Mouse (Mus musculus) embryo, embryonic 11 days (tissue): ENCODE measurements around the gene Tmem145.
"Not testable (repeated sequence)": the region's sequence is repeated elsewhere in the genome, so short reads cannot be mapped to it uniquely, and the experiment has no call there.

Experiments used
- DNase-seq: peaks from one replicate; pipeline ENCODE4 v3.0.0-alpha.2; 2015

Gene Tmem145

DNA sequence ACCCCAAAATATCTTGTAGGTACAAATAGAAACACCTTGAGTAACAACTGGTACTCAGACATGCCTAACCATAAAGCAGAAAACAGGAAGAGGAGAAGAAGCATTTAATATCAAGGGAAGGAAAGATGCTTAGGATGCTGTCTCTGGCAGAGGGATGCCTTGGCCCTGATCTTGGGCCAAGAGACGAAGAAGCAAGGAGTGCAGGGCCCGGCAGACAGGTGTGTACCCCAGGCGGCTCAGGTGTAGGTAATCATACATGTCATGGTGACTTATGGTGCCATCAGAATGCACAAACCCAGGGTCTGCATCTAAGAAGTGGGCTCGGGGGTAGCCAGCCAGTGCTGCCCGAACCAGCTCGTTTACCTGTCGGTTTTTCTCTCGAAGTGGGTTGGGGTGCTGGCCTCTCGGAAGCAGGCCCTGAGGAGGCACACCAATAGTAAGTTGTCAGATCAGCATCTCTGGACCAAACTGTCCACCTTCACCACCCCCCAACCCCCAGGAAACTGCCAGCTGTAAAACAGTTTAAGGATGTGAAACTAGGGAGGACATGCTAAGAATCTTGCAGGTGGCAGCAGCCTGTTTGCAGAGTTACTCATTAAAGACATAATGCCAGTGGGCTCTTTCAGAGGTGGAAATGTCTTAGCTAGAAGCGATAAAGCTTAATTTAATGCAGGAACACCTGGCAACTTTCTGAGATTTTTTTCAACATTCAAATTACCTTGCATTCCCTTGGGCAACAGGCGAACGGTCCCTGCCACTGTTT lies 10.8 kb upstream of the Tmem145 start:
- no peak for DNase-seq

DNA sequence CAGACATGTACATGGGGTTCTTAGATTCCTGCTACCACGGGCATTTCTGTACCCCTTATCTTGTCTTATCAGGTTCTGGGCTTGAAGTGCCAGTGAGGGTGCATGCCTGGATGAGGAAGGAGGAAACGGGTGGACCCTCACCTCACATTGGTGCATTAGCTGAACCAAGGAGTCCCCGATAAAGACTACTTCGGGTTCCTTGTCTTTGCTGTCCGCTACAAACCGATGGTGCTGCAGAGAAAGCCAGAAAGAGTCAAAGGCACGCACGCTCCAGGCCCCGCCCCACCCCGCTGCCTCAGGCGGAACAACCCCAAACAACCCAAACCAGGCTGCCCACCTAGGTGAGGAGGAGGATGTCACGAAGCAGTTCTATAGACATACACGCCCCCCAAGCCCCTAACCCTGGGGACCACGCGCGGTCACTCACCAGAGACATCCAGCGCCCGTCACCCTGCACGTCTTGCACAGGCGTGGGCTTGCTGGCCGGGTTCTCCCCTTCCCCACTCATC lies 8.9 kb upstream of the Tmem145 start:
- DNase-seq, result peak; percentile 63

DNA sequence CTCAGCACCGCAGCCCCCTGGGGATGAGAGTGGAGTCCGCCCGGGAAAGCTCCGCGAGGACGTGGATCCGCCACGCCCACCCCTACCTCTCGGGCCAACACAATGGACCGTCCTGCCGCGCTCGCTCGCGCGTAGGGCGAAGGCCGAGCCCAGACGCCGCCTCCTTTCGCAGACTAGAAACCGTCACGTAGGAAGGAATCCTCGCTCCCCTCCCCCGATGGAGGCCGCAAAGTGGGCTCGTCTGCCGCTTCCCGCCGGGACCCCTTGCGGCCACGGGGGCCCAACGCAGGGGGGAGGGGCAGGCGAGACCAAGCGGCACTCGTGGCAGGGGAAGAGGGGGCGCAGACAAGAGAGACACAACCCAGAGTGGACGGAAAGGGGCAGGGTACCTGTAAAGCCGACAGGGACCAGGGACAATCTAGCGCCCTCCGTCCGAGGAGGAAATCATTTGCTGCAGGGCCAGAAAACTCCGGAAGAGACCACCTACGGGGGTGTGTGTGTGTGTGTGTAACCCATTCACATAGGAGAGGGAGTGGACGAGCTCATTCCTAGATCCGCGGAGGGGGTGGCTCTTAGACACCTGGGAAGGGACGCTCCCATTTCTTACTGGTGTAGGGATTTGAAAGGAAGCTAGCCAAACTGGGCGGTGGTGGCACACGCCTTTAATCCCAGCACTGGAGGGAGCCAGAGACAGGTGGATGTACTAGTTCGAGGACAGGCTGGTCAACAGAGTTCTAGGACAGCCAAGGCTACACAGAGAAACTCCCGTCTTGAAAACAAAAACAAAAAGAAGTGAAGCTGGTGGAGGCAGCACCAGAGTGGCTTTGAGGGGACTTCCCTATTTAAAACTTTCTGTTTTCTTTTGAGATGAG lies 8.2 kb upstream of the Tmem145 start, which contains the start of gene Pafah1b3:
TSS of gene Pafah1b3 (minus strand) at position 533 of the 872 bp plus-strand sequence.
- peak; percentile 97 for DNase-seq

DNA sequence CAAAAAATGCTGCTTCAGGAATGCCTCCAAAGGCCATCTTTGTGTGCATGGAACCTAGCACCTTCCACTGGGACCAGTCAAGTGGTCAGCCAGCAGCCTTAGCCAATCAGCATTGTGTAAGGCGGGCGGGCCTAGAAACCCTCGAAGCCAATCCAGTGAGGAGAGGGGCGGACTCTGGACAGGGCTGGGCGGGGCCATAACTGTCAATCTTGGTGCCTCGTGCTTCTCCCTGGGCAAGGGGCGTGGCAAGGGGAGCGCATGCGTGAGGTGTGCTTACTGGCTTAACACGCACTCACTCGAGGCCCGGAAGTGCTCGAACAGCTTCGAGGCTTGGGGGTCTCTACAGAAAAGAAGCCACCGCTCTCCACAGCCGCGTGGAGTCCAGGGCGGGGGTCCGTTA lies 4.8 kb upstream of the Tmem145 start, which contains the start of gene Prr19:
TSS of gene Prr19 (plus strand) at position 349 of the 400 bp plus-strand sequence.
- peak; percentile 79 for DNase-seq

DNA sequence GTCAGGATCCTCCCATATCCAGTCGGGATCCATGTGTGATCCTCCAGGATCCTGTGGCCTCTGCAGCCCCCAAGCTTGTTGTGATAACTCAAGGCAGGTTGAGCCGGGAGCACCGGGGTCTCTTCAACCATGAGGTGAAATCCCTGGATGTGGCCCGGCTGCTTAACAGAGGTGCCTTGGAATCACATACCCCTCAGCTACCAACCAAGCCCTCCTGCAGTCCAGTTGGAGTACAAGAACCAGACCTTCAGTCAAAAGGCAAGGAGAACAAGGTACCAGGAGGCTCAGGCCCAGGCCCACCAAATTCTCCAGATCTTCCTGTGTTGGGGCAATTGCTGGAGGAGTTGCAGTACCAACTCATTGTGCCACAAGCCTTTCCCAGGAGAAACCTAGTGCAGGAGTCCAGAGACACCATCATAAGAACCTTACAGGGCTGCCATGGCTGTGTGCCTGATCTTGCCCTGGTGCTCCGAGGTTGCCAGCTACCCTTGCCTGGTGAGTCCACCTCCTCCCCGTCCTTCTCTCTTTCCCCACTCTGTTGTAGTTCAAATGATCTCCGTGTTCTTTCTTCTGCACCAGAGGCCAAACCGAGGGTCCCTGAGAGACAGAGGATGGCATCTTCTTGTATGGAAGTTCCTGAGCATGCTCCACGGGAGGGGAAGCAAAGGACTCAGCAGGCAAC lies 2.8 kb upstream of the Tmem145 start:
- DNase-seq, result no peak

DNA sequence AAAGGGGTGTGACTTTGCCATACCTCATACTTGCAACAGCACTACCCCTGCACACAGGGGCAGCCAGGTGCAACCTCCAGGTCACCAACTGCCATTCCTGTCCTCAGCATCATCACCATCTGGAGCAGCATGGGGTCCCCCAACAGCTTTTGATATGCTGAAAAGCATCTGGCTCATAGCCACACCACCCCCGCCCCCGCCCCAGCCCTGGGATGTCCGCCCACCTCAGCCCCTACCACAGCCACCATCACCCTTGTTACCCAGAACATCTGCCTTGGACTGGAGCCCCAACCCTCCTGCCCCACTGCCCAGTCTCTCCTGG lies 2.3 kb upstream of the Tmem145 start:
- DNase-seq, result no peak

DNA sequence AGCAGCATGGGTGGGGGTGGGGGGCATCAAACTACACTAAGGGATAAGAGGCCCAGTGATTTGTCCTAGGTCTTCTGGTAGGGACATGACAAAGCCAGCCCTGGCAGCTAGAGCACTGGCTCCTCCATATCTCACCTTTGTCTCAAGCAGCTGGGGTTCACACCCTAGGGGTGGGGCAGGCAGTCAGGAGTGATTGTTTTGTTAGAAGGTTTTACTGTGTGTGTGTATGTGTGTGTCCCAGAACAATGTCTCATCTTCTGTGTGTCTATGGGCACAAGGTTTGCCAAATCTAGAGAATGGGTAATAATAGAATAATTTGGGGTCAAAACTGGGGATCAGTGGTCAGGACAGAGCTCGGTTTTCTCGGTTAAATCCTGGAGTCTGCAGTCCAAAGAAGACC lies 425 bp upstream of the Tmem145 start:
- no peak for DNase-seq

DNA sequence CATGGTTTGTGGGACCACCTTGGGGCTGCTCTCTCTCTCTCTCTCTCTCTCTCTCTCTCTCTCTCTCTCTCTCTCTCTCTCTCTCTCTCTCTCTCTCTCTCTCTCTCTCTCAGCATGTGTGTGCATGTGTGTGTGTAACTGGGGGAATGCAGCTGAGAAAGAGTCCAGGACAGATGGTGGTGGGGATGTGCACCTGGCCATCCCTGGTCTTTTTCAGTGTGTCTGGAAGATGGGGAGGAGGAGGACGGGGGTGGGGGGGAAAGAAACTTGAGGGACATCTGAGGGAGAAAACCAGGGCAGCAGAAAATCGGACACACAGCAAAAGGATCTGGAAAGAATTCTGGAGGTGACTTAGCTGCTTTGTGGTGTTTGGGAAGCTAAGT lies 699 bp downstream of the Tmem145 start:
- DNase-seq, result no peak

DNA sequence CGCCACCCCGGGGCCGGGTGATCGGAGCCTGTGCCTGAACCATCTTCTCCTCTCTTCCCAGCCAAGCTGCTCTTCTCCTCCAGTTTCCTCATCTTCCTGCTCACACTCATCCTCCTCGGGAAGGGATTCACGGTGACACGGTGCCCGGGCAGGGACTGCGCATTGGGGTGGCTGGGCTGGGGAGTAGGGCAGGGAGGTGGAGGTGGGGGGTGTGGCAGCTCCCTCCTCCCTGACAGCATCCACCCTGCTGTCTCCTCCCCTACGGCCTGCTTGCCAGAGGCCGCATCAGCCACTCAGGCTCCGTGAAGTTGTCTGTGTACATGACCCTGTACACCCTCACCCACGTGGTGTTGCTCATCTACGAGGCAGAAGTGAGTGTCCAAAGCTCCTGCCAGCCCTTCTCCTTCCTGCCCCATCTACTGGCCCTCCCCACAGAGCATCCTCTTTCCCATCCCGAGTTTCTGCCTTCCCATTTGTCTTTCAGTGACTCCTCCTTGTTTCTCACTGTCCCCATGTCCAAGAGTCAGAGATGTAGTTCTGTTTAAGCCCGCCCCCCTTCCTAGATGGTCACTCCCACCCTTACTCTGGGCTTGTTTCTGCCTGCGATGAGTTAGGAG lies 2.9 kb downstream of the Tmem145 start:
- no peak for DNase-seq

DNA sequence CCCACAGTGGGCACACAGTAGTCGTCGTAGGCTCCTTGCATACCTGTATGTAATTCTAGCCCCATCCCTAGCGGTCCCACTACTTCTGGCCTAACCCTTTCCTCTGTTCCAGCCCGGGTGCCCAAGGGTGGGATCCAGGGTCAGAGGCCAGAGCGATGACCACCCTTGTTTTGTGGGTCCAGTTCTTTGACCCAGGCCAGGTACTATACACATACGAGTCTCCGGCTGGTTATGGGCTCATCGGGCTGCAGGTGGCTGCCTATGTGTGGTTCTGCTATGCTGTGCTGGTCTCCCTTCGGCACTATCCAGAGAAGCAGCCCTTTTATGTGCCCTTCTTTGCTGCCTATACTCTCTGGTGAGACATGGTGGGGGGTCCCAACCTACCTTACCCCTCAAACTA lies 3.5 kb downstream of the Tmem145 start:
- DNase-seq, result no peak

DNA sequence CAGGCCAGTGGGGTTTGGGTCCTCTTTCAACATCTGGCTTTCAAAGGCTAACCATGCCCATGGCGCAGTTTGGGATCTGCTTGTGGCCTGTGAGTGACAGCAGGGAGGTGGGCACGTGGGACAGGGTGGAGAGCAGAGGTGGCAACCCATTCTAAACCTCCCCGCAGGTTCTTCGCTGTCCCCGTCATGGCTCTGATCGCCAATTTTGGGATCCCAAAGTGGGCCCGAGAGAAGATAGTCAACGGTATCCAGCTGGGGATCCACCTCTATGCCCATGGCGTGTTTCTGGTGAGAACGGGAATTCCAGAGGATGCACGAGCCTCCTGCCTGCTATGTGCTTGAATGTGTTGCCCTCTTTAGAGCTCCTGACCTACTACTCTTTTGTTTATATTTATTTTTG lies 5.3 kb downstream of the Tmem145 start:
- no peak for DNase-seq

DNA sequence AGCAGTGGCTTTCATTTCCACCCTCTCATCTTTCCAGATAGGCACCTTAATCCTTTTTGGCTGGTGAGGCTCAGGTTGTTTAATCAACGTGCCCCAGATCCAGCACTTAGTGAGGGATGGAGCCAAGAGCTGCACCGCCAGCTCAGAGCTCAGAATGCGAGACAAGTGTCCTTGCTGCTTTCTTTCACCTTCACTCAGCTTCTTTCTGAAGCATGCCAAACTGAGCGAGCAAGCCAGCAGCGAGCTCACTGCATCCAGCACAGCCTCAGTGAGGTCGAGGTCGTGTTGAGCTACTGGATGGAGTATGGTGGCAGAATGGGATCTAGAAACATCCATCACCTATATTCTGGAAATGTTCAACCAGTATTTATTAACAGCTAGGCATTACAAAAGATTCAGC lies 7.4 kb downstream of the Tmem145 start:
- DNase-seq, result no peak

DNA sequence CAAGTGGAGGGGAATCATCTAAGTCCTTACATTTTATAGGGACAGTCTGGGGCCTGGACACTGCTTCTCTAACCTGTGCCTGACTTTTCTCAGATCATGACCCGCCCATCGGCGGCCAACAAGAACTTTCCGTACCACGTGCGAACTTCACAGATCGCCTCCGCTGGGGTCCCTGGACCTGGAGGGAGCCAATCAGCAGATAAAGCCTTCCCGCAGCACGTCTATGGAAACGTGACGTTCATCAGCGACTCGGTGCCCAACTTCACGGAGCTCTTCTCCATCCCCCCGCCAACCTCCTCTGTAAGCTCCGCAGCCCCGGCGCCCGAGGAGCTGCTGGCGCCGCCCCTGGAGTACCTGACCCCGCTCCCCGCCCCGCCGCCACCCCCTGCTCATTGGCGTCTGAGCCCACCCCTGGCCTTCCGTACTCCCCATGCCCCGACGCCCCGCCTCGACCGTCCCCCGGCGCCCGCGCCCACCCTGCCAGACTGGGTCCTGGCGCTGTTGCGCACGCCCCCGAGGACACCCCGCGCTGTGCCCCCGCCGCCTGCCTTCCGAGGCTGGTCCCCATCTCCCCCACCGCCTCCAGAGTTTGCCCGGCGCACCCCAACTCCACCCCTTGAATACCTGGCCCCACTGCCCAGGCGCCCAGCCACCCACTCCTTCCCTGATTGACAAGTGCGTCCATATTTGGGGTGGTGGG lies 8.8 kb downstream of the Tmem145 start:
- peak; percentile 34 for DNase-seq

DNA sequence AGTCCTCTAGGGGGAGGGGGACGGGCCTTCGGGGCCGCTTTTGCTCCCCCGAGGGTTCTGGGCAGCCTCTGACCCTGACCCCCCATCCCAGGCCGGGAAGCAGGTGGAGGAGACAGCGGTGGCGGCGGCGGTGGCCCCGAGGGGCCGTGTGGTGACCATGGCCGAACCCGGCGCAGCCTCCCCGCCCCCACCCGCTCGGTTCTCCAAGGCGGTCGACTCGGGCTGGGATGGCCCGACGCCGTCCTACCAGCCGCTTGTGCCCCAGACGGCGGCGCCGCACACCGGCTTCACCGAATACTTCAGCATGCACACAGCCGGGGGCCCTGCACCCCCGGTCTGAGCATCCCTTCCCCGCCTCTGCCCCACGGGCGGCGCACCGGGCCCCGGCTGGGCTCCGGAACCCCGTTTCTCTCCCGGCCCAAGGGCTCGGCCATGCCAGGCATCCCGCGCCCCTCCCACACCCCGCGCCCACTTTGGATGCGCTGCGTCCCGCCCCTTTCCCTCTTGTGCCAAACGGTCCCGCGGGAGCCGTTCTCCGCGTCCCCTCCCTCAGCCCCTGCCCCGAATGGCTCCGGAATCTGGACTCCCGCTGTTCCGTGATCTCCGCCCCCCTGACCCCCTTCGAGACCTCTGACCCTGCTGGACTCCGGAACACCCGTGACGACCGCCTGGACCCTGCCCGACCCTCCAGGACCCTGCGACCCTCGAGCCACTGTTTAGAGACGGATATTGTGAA lies 9.6 kb downstream of the Tmem145 start:
- DNase-seq, result peak; percentile 44

DNA sequence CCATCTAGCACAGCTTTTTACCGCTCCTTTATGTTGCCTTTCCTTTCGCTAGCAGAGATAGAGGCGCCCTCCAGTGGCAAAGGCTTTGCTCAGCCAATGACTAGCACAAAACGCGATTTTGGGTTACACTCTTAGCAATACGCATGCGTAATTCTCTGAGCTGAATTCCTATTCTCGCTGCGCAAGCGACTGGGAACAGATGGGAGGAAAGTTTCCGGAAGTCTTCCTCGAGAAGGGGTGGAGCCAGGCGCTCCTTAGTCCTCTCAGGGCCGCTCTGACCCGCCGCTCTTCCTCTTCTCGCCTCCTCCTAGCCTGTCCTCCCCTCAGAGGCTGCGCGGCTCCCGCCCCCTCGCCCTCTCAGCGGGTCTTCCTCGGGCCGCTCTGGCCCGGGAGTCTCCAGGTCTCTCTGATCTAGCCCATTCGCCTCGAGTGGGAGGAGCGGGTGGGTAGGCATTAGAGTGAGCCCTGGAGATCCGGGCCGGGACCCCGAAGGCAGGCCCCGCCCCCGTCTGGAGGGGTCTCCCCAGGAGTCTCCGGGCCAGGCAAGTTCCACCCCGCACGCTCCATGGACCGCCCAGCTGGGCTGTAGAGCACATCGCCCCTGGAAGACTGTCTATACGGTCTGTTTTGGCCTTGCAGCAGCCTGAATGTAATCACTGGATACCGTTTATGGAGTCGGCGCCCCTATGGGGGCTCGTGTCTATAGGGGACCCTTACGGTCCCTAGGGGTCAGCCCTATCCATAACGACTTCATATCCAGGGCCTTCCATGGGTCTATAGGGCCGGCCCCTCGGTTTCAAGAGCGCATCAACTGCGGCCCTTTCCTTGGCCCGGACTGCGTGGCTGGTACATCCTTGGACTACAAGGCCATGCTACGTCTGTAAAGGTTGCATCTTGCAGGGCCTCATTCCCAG lies 10.9 kb downstream of the Tmem145 start, which contains the start of gene Megf8:
TSS of gene Megf8 (plus strand) at position 633 of the 914 bp plus-strand sequence.
- peak; percentile 99 for DNase-seq

DNA sequence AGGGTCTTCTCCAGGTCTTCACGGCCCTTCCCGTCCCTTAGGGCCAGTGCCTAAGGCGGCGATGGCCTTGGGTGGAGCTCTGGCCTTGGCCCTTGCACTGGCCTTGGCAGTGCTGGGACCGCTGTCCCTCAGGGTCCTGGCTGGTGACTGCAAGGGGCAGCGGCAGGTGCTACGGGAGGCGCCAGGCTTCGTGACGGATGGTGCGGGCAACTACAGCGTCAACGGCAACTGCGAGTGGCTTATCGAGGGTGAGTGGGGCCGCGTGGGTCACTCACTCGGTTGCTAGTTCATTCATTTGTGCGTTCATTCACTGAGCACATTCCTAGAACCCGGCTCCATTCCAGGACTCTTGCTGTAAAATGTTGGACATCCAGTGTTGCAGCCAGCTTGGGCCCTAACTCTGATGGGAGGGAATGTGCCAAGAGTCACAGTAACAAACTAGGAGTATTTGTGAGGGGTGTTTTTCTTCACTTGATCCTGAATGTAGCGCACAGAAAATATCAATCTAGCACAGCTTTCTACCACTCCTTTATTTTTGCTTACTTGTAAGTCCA lies 11.6 kb downstream of the Tmem145 start:
- DNase-seq, result peak; percentile 47

DNA sequence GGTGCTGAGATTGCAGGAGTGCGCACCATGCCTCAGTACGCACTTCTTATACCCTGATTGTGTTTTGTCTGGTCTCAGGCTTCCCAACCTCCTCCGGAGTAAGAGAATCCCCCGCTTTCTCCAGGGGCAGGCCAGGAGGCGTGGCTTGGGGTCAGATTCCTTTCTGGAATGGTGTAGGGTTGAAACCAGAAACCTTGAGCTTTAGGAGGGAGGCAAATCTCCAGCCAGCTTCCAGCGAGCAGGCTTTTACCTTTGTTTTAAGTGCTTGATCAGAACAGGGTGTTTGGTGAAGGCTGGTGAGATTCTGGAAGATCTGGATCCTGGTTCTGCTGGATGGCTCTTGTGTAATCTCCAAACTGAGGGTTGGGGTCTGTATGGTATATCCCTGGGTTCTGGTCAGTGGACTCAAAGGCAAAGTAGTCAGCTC lies 16.2 kb downstream of the Tmem145 start:
- peak; percentile 92 for DNase-seq

DNA sequence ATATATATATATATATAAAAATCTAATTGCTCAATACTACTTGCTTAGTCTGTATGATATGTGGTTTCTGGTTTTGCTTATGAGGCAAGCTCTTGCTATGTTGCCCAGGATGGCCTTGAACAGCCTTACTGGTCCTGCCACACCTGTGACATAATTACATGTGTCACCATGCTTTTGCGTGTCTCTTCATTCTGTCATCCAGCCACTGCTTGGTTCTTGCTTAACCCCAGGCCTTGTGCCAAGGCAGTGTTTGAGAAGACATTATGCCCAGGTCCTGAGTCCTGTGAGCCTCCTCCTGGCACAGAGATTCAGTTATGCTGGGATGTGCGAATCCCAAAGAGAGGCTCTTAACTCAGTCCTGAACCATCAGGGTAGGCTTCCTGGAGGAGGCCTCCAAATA lies 17.3 kb downstream of the Tmem145 start:
- no peak for DNase-seq

DNA sequence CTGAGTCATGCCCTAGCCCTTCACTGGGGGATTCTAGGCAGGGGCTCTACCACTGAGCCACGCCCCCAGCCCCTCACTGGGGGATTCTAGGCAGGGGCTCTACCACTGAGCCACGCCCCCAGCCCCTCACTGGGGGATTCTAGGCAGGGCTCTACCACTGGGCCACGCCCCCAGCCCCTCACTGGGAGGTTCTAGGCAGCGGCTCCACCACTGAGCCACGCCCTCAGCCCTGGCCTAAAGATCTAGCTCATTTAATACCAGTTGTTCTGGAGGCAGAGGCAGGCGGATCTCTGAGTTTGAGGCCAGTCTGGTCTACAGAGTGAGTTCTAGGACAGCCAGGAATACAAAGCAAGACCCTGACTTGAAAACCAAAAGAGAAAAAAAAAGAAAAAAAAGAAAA lies 19.5 kb downstream of the Tmem145 start:
- not testable (repeated sequence) for DNase-seq

DNA sequence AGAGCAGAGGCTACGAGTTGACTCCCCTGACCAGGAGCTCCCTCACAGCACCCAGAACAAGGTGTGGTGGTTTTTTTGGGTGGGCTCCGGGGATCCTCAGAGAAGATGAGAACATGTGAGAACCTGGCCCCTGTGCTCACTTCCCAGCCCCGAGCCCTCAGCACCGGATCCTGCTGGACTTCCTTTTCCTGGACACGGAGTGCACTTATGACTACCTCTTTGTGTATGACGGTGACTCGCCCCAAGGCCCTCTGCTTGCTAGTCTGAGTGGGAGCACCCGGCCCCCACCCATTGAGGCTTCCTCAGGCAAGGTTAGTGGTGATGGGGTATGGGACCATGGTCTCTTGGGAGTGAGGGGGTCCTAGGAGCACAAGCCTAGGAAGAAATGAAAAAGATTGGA lies 20.3 kb downstream of the Tmem145 start:
- no peak for DNase-seq
